Mouse (Mus musculus): Measurements from ENCODE around the gene Zglp1. TPM values are rescaled to one million over a fixed set of nuclear protein-coding genes. Genes with fewer than 3 reads are reported as not detected.

Gene Zglp1
- total RNA-seq, 1 experiment: 1.3 TPM

- H3K27ac ChIP-seq (ENCODE audit: insufficient read depth, low read depth, low read length, poor library complexity, severe bottlenecking): no peak overlapping the region
- in situ Hi-C loops (cut with MboI; ENCODE audit: low sequenced_read_pairs in 2 of 2, unreplicated experiment in 2 of 2): no loop called here
- no peak for TF ChIP-seq ZNF384 (IDR thresholded peaks at IDR 0.05; ENCODE audit: low read depth, low read length)
- TF ChIP-seq CHD2 (IDR thresholded peaks at IDR 0.05; ENCODE audit: low read depth, low read length): no peak
- TF ChIP-seq MAFK (IDR thresholded peaks at IDR 0.05; ENCODE audit: insufficient read depth, low read depth, low read length): no peak
- TF ChIP-seq ZC3H11A (IDR thresholded peaks at IDR 0.05; ENCODE audit: borderline replicate concordance, low read depth, low read length): no peak
- no peak for TF ChIP-seq HCFC1 (IDR thresholded peaks at IDR 0.05; ENCODE audit: borderline replicate concordance, insufficient read depth, low read length)
- DNase-seq (ENCODE audit: low read depth, low spot score): no peak
- no peaks in the 10 kb centered on the region for H3K9me3 ChIP-seq (ENCODE audit: control insufficient read depth, insufficient read depth, low read depth, low read length)
- peaks cover 0 to 3% of the 10 kb centered on the region in 2 experiments; a peak in 1 of 4 replicates for H3K4me1 ChIP-seq (ENCODE audit: control insufficient read depth in 2 of 2, insufficient read depth in 2 of 2, low read length in 2 of 2, poor library complexity in 1 of 2)
- no peak overlapping the region for H3K4me3 ChIP-seq (ENCODE audit: insufficient read depth in 1 of 2, low read depth in 1 of 2, low read length in 2 of 2, poor library complexity in 1 of 2, severe bottlenecking in 1 of 2)
- no peak overlapping the region for H3K9ac ChIP-seq (ENCODE audit: insufficient read depth, low read depth, low read length, poor library complexity, severe bottlenecking)
- no peaks in the 10 kb centered on the region for H3K36me3 ChIP-seq (ENCODE audit: control insufficient read depth, insufficient read depth, low read length, poor library complexity, severe bottlenecking)
These were observed 23.3 kb downstream of the Zglp1 start for GRCm38 (mm10) chr9:21043563-21043962.

- DNase-seq (ENCODE audit: low read depth, low spot score): no peak
- no peak overlapping the region for H3K9ac ChIP-seq (ENCODE audit: insufficient read depth, low read depth, low read length, poor library complexity, severe bottlenecking)
- H3K9me3 ChIP-seq (ENCODE audit: control insufficient read depth, insufficient read depth, low read depth, low read length): no peaks in the 10 kb centered on the region
- TF ChIP-seq ZC3H11A (IDR thresholded peaks at IDR 0.05; ENCODE audit: borderline replicate concordance, low read depth, low read length) (no peak), CHD2 (IDR thresholded peaks at IDR 0.05; ENCODE audit: low read depth, low read length) (no peak), MAFK (IDR thresholded peaks at IDR 0.05; ENCODE audit: insufficient read depth, low read depth, low read length) (no peak)
- no peaks in the 10 kb centered on the region for H3K36me3 ChIP-seq (ENCODE audit: control insufficient read depth, insufficient read depth, low read length, poor library complexity, severe bottlenecking)
- H3K4me3 ChIP-seq (ENCODE audit: insufficient read depth in 1 of 2, low read depth in 1 of 2, low read length in 2 of 2, poor library complexity in 1 of 2, severe bottlenecking in 1 of 2): no peak overlapping the region
- in situ Hi-C loops (cut with MboI; ENCODE audit: low sequenced_read_pairs in 2 of 2, unreplicated experiment in 2 of 2): no loop called here
- H3K4me1 ChIP-seq (ENCODE audit: control insufficient read depth in 2 of 2, insufficient read depth in 2 of 2, low read length in 2 of 2, poor library complexity in 1 of 2): peaks cover 0 to 19% of the 10 kb centered on the region in 2 experiments; a peak in 2 of 4 replicates
- no peak overlapping the region for H3K27ac ChIP-seq (ENCODE audit: insufficient read depth, low read depth, low read length, poor library complexity, severe bottlenecking)
These were observed 25.6 kb downstream of the Zglp1 start for GRCm38 (mm10) chr9:21041308-21041707.

- H3K4me3 ChIP-seq (ENCODE audit: insufficient read depth in 1 of 2, low read depth in 1 of 2, low read length in 2 of 2, poor library complexity in 1 of 2, severe bottlenecking in 1 of 2): no peak overlapping the region
- no peak for DNase-seq (ENCODE audit: low read depth, low spot score)
- H3K9ac ChIP-seq (ENCODE audit: insufficient read depth, low read depth, low read length, poor library complexity, severe bottlenecking): no peak overlapping the region
- H3K36me3 ChIP-seq (ENCODE audit: control insufficient read depth, insufficient read depth, low read length, poor library complexity, severe bottlenecking): no peaks in the 10 kb centered on the region
- in situ Hi-C loops (cut with MboI; ENCODE audit: low sequenced_read_pairs in 2 of 2, unreplicated experiment in 2 of 2): no loop called here
- H3K4me1 ChIP-seq (ENCODE audit: control insufficient read depth in 2 of 2, insufficient read depth in 2 of 2, low read length in 2 of 2, poor library complexity in 1 of 2): peaks cover 0 to 27% of the 10 kb centered on the region in 2 experiments; a peak in 3 of 4 replicates
- H3K27ac ChIP-seq (ENCODE audit: insufficient read depth, low read depth, low read length, poor library complexity, severe bottlenecking): no peak overlapping the region
- no peaks in the 10 kb centered on the region for H3K9me3 ChIP-seq (ENCODE audit: control insufficient read depth, insufficient read depth, low read depth, low read length)
- TF ChIP-seq HCFC1 (IDR thresholded peaks at IDR 0.05; ENCODE audit: borderline replicate concordance, insufficient read depth, low read length): no peak
- no peak for TF ChIP-seq MAFK (IDR thresholded peaks at IDR 0.05; ENCODE audit: insufficient read depth, low read depth, low read length)
- no peak for TF ChIP-seq ZC3H11A (IDR thresholded peaks at IDR 0.05; ENCODE audit: borderline replicate concordance, low read depth, low read length)
- no peak for TF ChIP-seq ZNF384 (IDR thresholded peaks at IDR 0.05; ENCODE audit: low read depth, low read length)
- TF ChIP-seq CHD2 (IDR thresholded peaks at IDR 0.05; ENCODE audit: low read depth, low read length): no peak
These were observed 27.1 kb downstream of the Zglp1 start for GRCm38 (mm10) chr9:21039779-21040178.

GRCm38 (mm10) chr9:21037481-21037891 lies 29.4 kb downstream of the Zglp1 start:
- Histone ChIP-seq H3K4me1 (ENCODE audit: control insufficient read depth in 2 of 2, insufficient read depth in 2 of 2, low read length in 2 of 2, poor library complexity in 1 of 2) (peaks cover 0 to 37% of the 10 kb centered on the region in 2 experiments; a peak in 3 of 4 replicates), H3K4me3 (ENCODE audit: insufficient read depth in 1 of 2, low read depth in 1 of 2, low read length in 2 of 2, poor library complexity in 1 of 2, severe bottlenecking in 1 of 2) (peak overlapping the region; percentile 55 to 59), H3K27ac (ENCODE audit: insufficient read depth, low read depth, low read length, poor library complexity, severe bottlenecking) (no peak overlapping the region), H3K9ac (ENCODE audit: insufficient read depth, low read depth, low read length, poor library complexity, severe bottlenecking) (peak overlapping the region; percentile 24; the same call in 1 of the 2 replicates), H3K9me3 (ENCODE audit: control insufficient read depth, insufficient read depth, low read depth, low read length) (no peaks in the 10 kb centered on the region), H3K36me3 (ENCODE audit: control insufficient read depth, insufficient read depth, low read length, poor library complexity, severe bottlenecking) (no peaks in the 10 kb centered on the region)
- no peak for DNase-seq (ENCODE audit: low read depth, low spot score)
- no peak for TF ChIP-seq ZC3H11A (IDR thresholded peaks at IDR 0.05; ENCODE audit: borderline replicate concordance, low read depth, low read length)
- no peak for TF ChIP-seq HCFC1 (IDR thresholded peaks at IDR 0.05; ENCODE audit: borderline replicate concordance, insufficient read depth, low read length)
- no peak for TF ChIP-seq CHD2 (IDR thresholded peaks at IDR 0.05; ENCODE audit: low read depth, low read length)
- no peak for TF ChIP-seq ZNF384 (IDR thresholded peaks at IDR 0.05; ENCODE audit: low read depth, low read length)
- no peak for TF ChIP-seq MAFK (IDR thresholded peaks at IDR 0.05; ENCODE audit: insufficient read depth, low read depth, low read length)
- in situ Hi-C loops (cut with MboI; ENCODE audit: low sequenced_read_pairs in 2 of 2, unreplicated experiment in 2 of 2): no loop called here

- no peaks in the 10 kb centered on the region for H3K36me3 ChIP-seq (ENCODE audit: control insufficient read depth, insufficient read depth, low read length, poor library complexity, severe bottlenecking)
- H3K4me1 ChIP-seq (ENCODE audit: control insufficient read depth in 2 of 2, insufficient read depth in 2 of 2, low read length in 2 of 2, poor library complexity in 1 of 2): peaks cover 0 to 37% of the 10 kb centered on the region in 2 experiments; a peak in 3 of 4 replicates
- H3K27ac ChIP-seq (ENCODE audit: insufficient read depth, low read depth, low read length, poor library complexity, severe bottlenecking): no peak overlapping the region
- no peak overlapping the region for H3K9ac ChIP-seq (ENCODE audit: insufficient read depth, low read depth, low read length, poor library complexity, severe bottlenecking)
- DNase-seq (ENCODE audit: low read depth, low spot score): no peak
- no peak for TF ChIP-seq ZC3H11A (IDR thresholded peaks at IDR 0.05; ENCODE audit: borderline replicate concordance, low read depth, low read length)
- no peak for TF ChIP-seq ZNF384 (IDR thresholded peaks at IDR 0.05; ENCODE audit: low read depth, low read length)
- no peak for TF ChIP-seq MAFK (IDR thresholded peaks at IDR 0.05; ENCODE audit: insufficient read depth, low read depth, low read length)
- TF ChIP-seq HCFC1 (IDR thresholded peaks at IDR 0.05; ENCODE audit: borderline replicate concordance, insufficient read depth, low read length): no peak
- TF ChIP-seq CHD2 (IDR thresholded peaks at IDR 0.05; ENCODE audit: low read depth, low read length): no peak
- peak overlapping the region; percentile 55 to 59; a peak in 3 of 4 replicates for H3K4me3 ChIP-seq (ENCODE audit: insufficient read depth in 1 of 2, low read depth in 1 of 2, low read length in 2 of 2, poor library complexity in 1 of 2, severe bottlenecking in 1 of 2)
- no peaks in the 10 kb centered on the region for H3K9me3 ChIP-seq (ENCODE audit: control insufficient read depth, insufficient read depth, low read depth, low read length)
- in situ Hi-C loops (cut with MboI; ENCODE audit: low sequenced_read_pairs in 2 of 2, unreplicated experiment in 2 of 2): no loop called here
These were observed 30.2 kb downstream of the Zglp1 start for GRCm38 (mm10) chr9:21036666-21037065.
